Mouse (Mus musculus): ENCODE data around the gene Hpse2. TPM values are rescaled to one million over a fixed set of nuclear protein-coding genes. Genes with fewer than 3 reads are reported as not detected.

Gene Hpse2
- polyA plus RNA-seq, 1 experiment from 2014 or later: 2.2 TPM

- no peak for ATAC-seq (ENCODE audit: low FRiP score, low read depth)
- 82% methylated on average over 7 of the region's 7 CpGs for WGBS
- Histone ChIP-seq H3K9me3 (no peaks in the 10 kb centered on the region), H3K9ac (no peak overlapping the region), H3K4me1 (no peaks in the 10 kb centered on the region), H3K27me3 (replicated peaks) (no peaks in the 10 kb centered on the region), H3K27ac (no peak overlapping the region), H3K36me3 (no peaks in the 10 kb centered on the region), H3K4me2 (replicated peaks) (no peak overlapping the region), H3K4me3 (no peak overlapping the region)
Measured at GRCm38 (mm10) chr19:43146820-43147219, 241.3 kb downstream of the Hpse2 start.

- Histone ChIP-seq H3K27me3 (replicated peaks) (no peaks in the 10 kb centered on the region), H3K27ac (no peak overlapping the region), H3K4me3 (no peak overlapping the region), H3K36me3 (no peaks in the 10 kb centered on the region), H3K9me3 (no peaks in the 10 kb centered on the region), H3K4me2 (replicated peaks) (no peak overlapping the region), H3K9ac (no peak overlapping the region), H3K4me1 (no peaks in the 10 kb centered on the region)
- ATAC-seq (ENCODE audit: low FRiP score, low read depth): no peak
- 81% methylated on average over 3 of the region's 3 CpGs for WGBS
Measured at GRCm38 (mm10) chr19:43141646-43142045, 246.5 kb downstream of the Hpse2 start.

- H3K9ac ChIP-seq: no peak overlapping the region
- no peak overlapping the region for H3K4me2 ChIP-seq (replicated peaks)
- no peak overlapping the region for H3K27ac ChIP-seq
- no peaks in the 10 kb centered on the region for H3K36me3 ChIP-seq
- H3K4me1 ChIP-seq: no peaks in the 10 kb centered on the region
- H3K27me3 ChIP-seq (replicated peaks): no peaks in the 10 kb centered on the region
- 92% methylated on average over 4 of the region's 4 CpGs for WGBS
- H3K4me3 ChIP-seq: no peak overlapping the region
- 0 out of 2 replicates have a peak, but pooled peaks cover 4% of the 10 kb centered on the region for H3K9me3 ChIP-seq
- no peak for ATAC-seq (ENCODE audit: low FRiP score, low read depth)
Measured at GRCm38 (mm10) chr19:43109796-43110195, 278.4 kb downstream of the Hpse2 start.

GRCm38 (mm10) chr19:43096915-43097314 is 291.2 kb downstream of the Hpse2 start:
- no peak for ATAC-seq (ENCODE audit: low FRiP score, low read depth)
- H3K9ac ChIP-seq: no peak overlapping the region
- 87% methylated on average over 2 of the region's 2 CpGs for WGBS

GRCm38 (mm10) chr19:43087216-43087615 is 300.9 kb downstream of the Hpse2 start:
- Histone ChIP-seq H3K4me1 (no peaks in the 10 kb centered on the region), H3K9me3 (no peaks in the 10 kb centered on the region), H3K27me3 (replicated peaks) (no peaks in the 10 kb centered on the region), H3K36me3 (no peaks in the 10 kb centered on the region), H3K4me3 (no peak overlapping the region), H3K4me2 (replicated peaks) (no peak overlapping the region), H3K9ac (no peak overlapping the region), H3K27ac (no peak overlapping the region)
- no peak for ATAC-seq (ENCODE audit: low FRiP score, low read depth)
- WGBS: 90% methylated on average over 3 of the region's 3 CpGs

More at GRCm38 (mm10) chr19:43096915-43097314, 291.2 kb downstream of the Hpse2 start:
- no peak overlapping the region for H3K4me2 ChIP-seq (replicated peaks)
- no peaks in the 10 kb centered on the region for H3K4me1 ChIP-seq
- no peaks in the 10 kb centered on the region for H3K9me3 ChIP-seq
- H3K4me3 ChIP-seq: no peak overlapping the region
- no peak overlapping the region for H3K27ac ChIP-seq
- no peaks in the 10 kb centered on the region for H3K27me3 ChIP-seq (replicated peaks)
- no peaks in the 10 kb centered on the region for H3K36me3 ChIP-seq

- 86% methylated on average over 2 of the region's 2 CpGs for WGBS
- no peaks in the 10 kb centered on the region for H3K4me1 ChIP-seq
- no peak for ATAC-seq (ENCODE audit: low FRiP score, low read depth)
- no peak overlapping the region for H3K27ac ChIP-seq
- H3K4me2 ChIP-seq (replicated peaks): no peak overlapping the region
- no peak overlapping the region for H3K4me3 ChIP-seq
- no peaks in the 10 kb centered on the region for H3K9me3 ChIP-seq
- H3K9ac ChIP-seq: no peak overlapping the region
- no peaks in the 10 kb centered on the region for H3K36me3 ChIP-seq
- H3K27me3 ChIP-seq (replicated peaks): no peaks in the 10 kb centered on the region
Measured at GRCm38 (mm10) chr19:43064155-43064554, 324.0 kb downstream of the Hpse2 start.

GRCm38 (mm10) chr19:43044506-43044905 is 343.6 kb downstream of the Hpse2 start:
- Histone ChIP-seq H3K4me1 (no peaks in the 10 kb centered on the region), H3K9ac (no peak overlapping the region), H3K9me3 (no peaks in the 10 kb centered on the region), H3K27me3 (replicated peaks) (no peaks in the 10 kb centered on the region), H3K4me2 (replicated peaks) (no peak overlapping the region), H3K4me3 (no peak overlapping the region), H3K36me3 (no peaks in the 10 kb centered on the region), H3K27ac (no peak overlapping the region)
- no peak for ATAC-seq (ENCODE audit: low FRiP score, low read depth)
- WGBS: 57% methylated on average over 4 of the region's 4 CpGs

GRCm38 (mm10) chr19:43042721-43043120 is 345.4 kb downstream of the Hpse2 start:
- no peaks in the 10 kb centered on the region for H3K4me1 ChIP-seq
- no peak overlapping the region for H3K4me2 ChIP-seq (replicated peaks)
- no peaks in the 10 kb centered on the region for H3K9me3 ChIP-seq
- H3K27ac ChIP-seq: no peak overlapping the region
- H3K27me3 ChIP-seq (replicated peaks): no peaks in the 10 kb centered on the region
- WGBS: 85% methylated on average over 2 of the region's 2 CpGs
- H3K9ac ChIP-seq: no peak overlapping the region
- no peaks in the 10 kb centered on the region for H3K36me3 ChIP-seq
- no peak for ATAC-seq (ENCODE audit: low FRiP score, low read depth)
- H3K4me3 ChIP-seq: no peak overlapping the region

- Histone ChIP-seq H3K9me3 (no peaks in the 10 kb centered on the region), H3K9ac (no peak overlapping the region), H3K27me3 (replicated peaks) (no peaks in the 10 kb centered on the region), H3K4me3 (no peak overlapping the region), H3K27ac (no peak overlapping the region), H3K36me3 (no peaks in the 10 kb centered on the region), H3K4me1 (no peaks in the 10 kb centered on the region), H3K4me2 (replicated peaks) (no peak overlapping the region)
- 86% methylated on average over 2 of the region's 2 CpGs for WGBS
- no peak for ATAC-seq (ENCODE audit: low FRiP score, low read depth)
Measured at GRCm38 (mm10) chr19:43042211-43042610, 345.9 kb downstream of the Hpse2 start.

GRCm38 (mm10) chr19:43036381-43036780 is 351.8 kb downstream of the Hpse2 start:
- Histone ChIP-seq H3K27ac (no peak overlapping the region), H3K4me3 (no peak overlapping the region), H3K4me2 (replicated peaks) (no peak overlapping the region), H3K36me3 (no peaks in the 10 kb centered on the region), H3K4me1 (no peaks in the 10 kb centered on the region), H3K27me3 (replicated peaks) (no peaks in the 10 kb centered on the region), H3K9me3 (no peaks in the 10 kb centered on the region), H3K9ac (no peak overlapping the region)
- WGBS: 88% methylated on average over 4 of the region's 4 CpGs
- no peak for ATAC-seq (ENCODE audit: low FRiP score, low read depth)

- H3K4me2 ChIP-seq (replicated peaks): no peak overlapping the region
- no peak overlapping the region for H3K27ac ChIP-seq
- no peaks in the 10 kb centered on the region for H3K9me3 ChIP-seq
- H3K4me1 ChIP-seq: no peaks in the 10 kb centered on the region
- WGBS: 28% methylated on average over 4 of the region's 4 CpGs
- no peak for ATAC-seq (ENCODE audit: low FRiP score, low read depth)
- H3K36me3 ChIP-seq: no peaks in the 10 kb centered on the region
- no peaks in the 10 kb centered on the region for H3K27me3 ChIP-seq (replicated peaks)
- no peak overlapping the region for H3K4me3 ChIP-seq
- no peak overlapping the region for H3K9ac ChIP-seq
Measured at GRCm38 (mm10) chr19:43027305-43027704, 360.9 kb downstream of the Hpse2 start.

GRCm38 (mm10) chr19:43022611-43023173 is 365.5 kb downstream of the Hpse2 start:
- H3K4me2 ChIP-seq (replicated peaks): no peak overlapping the region
- H3K27me3 ChIP-seq (replicated peaks): no peaks in the 10 kb centered on the region
- WGBS: 90% methylated on average over 3 of the region's 3 CpGs
- no peaks in the 10 kb centered on the region for H3K36me3 ChIP-seq
- no peak overlapping the region for H3K4me3 ChIP-seq
- no peak for ATAC-seq (ENCODE audit: low FRiP score, low read depth)
- no peak overlapping the region for H3K9ac ChIP-seq
- H3K27ac ChIP-seq: no peak overlapping the region
- no peaks in the 10 kb centered on the region for H3K9me3 ChIP-seq
- H3K4me1 ChIP-seq: no peaks in the 10 kb centered on the region

GRCm38 (mm10) chr19:43018792-43019191 is 369.4 kb downstream of the Hpse2 start:
- H3K27ac ChIP-seq: no peak overlapping the region
- H3K4me3 ChIP-seq: no peak overlapping the region
- H3K36me3 ChIP-seq: no peaks in the 10 kb centered on the region
- no peaks in the 10 kb centered on the region for H3K27me3 ChIP-seq (replicated peaks)
- H3K9me3 ChIP-seq: no peaks in the 10 kb centered on the region
- H3K4me1 ChIP-seq: no peaks in the 10 kb centered on the region
- H3K9ac ChIP-seq: no peak overlapping the region
- WGBS: 81% methylated on average over 5 of the region's 5 CpGs
- H3K4me2 ChIP-seq (replicated peaks): no peak overlapping the region
- ATAC-seq (ENCODE audit: low FRiP score, low read depth): no peak
